Mouse (Mus musculus) urinary bladder, postnatal 0 days (tissue): ENCODE measurements around the gene Lats1. TPM values are rescaled to one million over a fixed set of nuclear protein-coding genes. Genes with fewer than 3 reads are reported as not detected.

Source experiments
- polyA plus RNA-seq: library from polyadenylated mRNA; unstranded; fragments of >200 nt; fragmentation: Nextera tagmentation; extraction: Ambion mirVana; gene quantifications from 2 replicates; pipeline ENCODE4 v1.2.1, GENCODE M21; 2015

The Lats1 gene
- polyA plus RNA-seq = 4.1 and 5.1 TPM in 2 replicates

GRCm38 (mm10) chr10:7680731-7681301 lies at the start of gene Lats1, which contains the start of gene Pcmt1:
Lats1 (plus strand) TSS chr10:7681214.
Pcmt1 (minus strand) TSS chr10:7681136.

DNA sequence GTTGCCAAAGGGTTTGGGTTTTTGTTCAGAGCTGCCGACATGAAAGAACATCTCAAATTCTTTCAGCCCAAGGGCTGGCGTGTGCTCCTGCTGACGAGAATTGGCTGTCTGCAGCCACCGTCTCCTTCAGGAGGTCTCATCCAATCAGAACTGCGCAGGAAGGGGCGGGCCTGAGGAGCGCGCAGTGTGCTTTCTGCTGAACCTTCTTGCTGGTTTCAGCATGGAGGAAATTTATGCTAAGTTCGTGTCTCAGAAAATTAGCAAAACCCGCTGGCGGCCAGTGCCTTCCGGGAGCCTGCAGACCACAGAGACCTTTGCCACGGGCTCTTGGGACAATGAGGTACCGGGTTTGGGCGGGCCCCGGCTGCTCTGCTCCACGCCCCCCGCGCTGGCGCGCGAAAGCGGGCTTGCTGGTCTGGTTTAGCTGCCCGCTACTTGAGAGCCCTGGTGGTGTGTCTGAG lies 13.6 kb upstream of the Lats1 start, which contains the start of gene Nup43:
Nup43 (plus strand) TSS at position 162 of the 461 bp plus-strand sequence.

GRCm38 (mm10) chr10:7725751-7726500 lies 44.9 kb downstream of the Lats1 start, which contains the start of gene Katna1:
Katna1 (plus strand) TSS chr10:7726000.

Other genes starting within 250 kb of the Lats1 start
- gene Ulbp1, start 207.6 kb upstream of the Lats1 start, polyA plus RNA-seq = 3.2 and 3.9 TPM in 2 replicates
- gene Lrp11, start 91.4 kb upstream of the Lats1 start, polyA plus RNA-seq = 0.93 and 1.2 TPM in 2 replicates
- 17.7 and 17.8 TPM in 2 replicates for gene Nup43, start 13.7 kb upstream of the Lats1 start, polyA plus RNA-seq
- gene Pcmt1, start 78 bp upstream of the Lats1 start, polyA plus RNA-seq = 79.5 and 87.7 TPM in 2 replicates
- gene Katna1, start 44.8 kb downstream of the Lats1 start, polyA plus RNA-seq = 24.6 and 27.1 TPM in 2 replicates
- gene Ginm1, start 111.6 kb downstream of the Lats1 start, polyA plus RNA-seq = 92.9 and 97.5 TPM in 2 replicates
- gene Ppil4, start 111.7 kb downstream of the Lats1 start, polyA plus RNA-seq = 22.1 and 23.9 TPM in 2 replicates
- 0.07 and 0.15 TPM in 2 replicates for gene Zc3h12d, start 151.3 kb downstream of the Lats1 start, polyA plus RNA-seq